Mouse (Mus musculus): Measurements from ENCODE around the gene Arih1. TPM values are rescaled to one million over a fixed set of nuclear protein-coding genes. Genes with fewer than 3 reads are reported as not detected.

Gene Arih1
- polyA plus RNA-seq, 1 experiment from 2014 or later, result 18.3 TPM

DNA sequence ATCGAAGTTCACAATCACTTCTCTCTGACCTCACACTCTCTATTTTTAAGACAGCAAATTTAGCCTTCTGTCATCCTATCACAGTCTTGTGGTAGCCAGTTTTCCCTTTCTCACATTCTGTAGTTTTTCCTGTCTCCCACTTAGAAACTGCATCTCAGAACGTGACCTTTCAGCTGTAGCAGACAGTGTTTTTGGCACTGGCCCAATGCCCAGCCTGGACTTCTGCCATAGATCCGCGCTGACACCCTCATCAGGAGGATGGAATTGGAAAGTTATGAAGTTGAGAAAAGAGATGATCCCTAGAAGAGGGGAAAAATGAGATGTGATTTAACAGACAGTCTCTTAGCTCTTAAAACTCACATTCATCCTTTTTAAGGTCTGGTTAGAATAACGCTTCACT lies 32.6 kb upstream of the Arih1 start:
- Histone ChIP-seq H3K36me3 (ENCODE audit: control insufficient read depth, insufficient read depth, low read length) (no peaks in the 10 kb centered on the region), H3K4me2 (replicated peaks; ENCODE audit: low read depth, low read length) (no peak overlapping the region), H3K4me1 (ENCODE audit: control insufficient read depth, insufficient read depth, low read length) (no peaks in the 10 kb centered on the region), H3K27me3 (ENCODE audit: control insufficient read depth, insufficient read depth, low read length) (no peaks in the 10 kb centered on the region), H3K9me3 (ENCODE audit: control insufficient read depth, low read length) (no peaks in the 10 kb centered on the region), H3K27ac (ENCODE audit: low read depth, low read length) (no peak overlapping the region), H3K4me3 (ENCODE audit: low read length) (no peak overlapping the region), H3K9ac (ENCODE audit: low read depth, low read length) (no peak overlapping the region)
- WGBS, result 76% methylated on average over 5 of the region's 5 CpGs
- ATAC-seq (ENCODE audit: low FRiP score, low TSS enrichment), result no peak

DNA sequence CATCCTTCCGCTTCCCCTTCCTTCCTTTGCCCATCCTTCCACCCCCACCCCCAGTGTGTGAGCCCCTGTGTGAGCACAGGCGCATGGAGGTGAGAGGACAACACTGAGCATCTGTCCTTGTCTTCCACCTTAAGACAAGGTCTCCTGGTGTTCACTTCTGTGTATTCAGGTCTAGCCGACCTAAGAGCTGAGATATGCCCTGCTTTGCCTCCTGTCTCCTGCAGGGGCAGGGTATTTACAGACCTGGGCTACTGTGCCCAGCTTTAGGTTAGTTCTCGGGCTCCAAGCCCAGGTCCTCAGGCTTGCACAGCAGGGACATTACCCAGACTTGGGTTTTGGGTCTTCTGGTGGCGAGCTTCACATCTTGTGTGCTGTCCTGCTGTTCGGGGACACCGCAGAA lies 30.7 kb upstream of the Arih1 start:
- H3K4me2 ChIP-seq (replicated peaks; ENCODE audit: low read depth, low read length), result no peak overlapping the region
- H3K4me3 ChIP-seq (ENCODE audit: low read length), result no peak overlapping the region
- H3K4me1 ChIP-seq (ENCODE audit: control insufficient read depth, insufficient read depth, low read length), result no peaks in the 10 kb centered on the region
- H3K9ac ChIP-seq (ENCODE audit: low read depth, low read length), result no peak overlapping the region
- H3K27me3 ChIP-seq (ENCODE audit: control insufficient read depth, insufficient read depth, low read length), result no peaks in the 10 kb centered on the region
- H3K36me3 ChIP-seq (ENCODE audit: control insufficient read depth, insufficient read depth, low read length), result no peaks in the 10 kb centered on the region
- H3K9me3 ChIP-seq (ENCODE audit: control insufficient read depth, low read length), result no peaks in the 10 kb centered on the region
- H3K27ac ChIP-seq (ENCODE audit: low read depth, low read length), result no peak overlapping the region
- 45% methylated on average over 7 of the region's 7 CpGs for WGBS
- ATAC-seq (ENCODE audit: low FRiP score, low TSS enrichment), result no peak

DNA sequence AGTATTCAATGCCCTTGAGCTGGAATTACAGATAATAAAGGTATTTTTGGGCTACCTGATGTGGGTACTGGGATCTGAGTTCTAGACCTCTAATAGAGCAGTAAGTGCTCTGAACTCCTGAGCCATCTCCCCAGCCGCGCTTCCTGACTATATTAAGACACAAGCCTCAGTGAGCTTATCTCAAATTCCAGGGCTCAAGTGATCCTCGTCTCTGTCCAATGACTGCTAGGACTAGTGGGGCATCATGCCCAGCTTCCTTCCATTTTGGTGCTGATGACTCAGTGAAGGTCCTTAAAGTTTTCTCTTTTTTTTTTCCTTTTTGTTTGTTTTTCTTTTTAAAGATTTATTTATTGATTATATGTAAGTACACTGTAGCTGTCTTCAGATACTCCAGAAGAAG lies 28.7 kb upstream of the Arih1 start:
- no peak for ATAC-seq (ENCODE audit: low FRiP score, low TSS enrichment)
- Histone ChIP-seq H3K9ac (ENCODE audit: low read depth, low read length) (no peak overlapping the region), H3K36me3 (ENCODE audit: control insufficient read depth, insufficient read depth, low read length) (no peaks in the 10 kb centered on the region), H3K9me3 (ENCODE audit: control insufficient read depth, low read length) (no peaks in the 10 kb centered on the region), H3K4me3 (ENCODE audit: low read length) (no peak overlapping the region), H3K4me1 (ENCODE audit: control insufficient read depth, insufficient read depth, low read length) (no peaks in the 10 kb centered on the region), H3K27ac (ENCODE audit: low read depth, low read length) (no peak overlapping the region), H3K27me3 (ENCODE audit: control insufficient read depth, insufficient read depth, low read length) (no peaks in the 10 kb centered on the region), H3K4me2 (replicated peaks; ENCODE audit: low read depth, low read length) (no peak overlapping the region)
- WGBS, result 68% methylated on average over 3 of the region's 3 CpGs

DNA sequence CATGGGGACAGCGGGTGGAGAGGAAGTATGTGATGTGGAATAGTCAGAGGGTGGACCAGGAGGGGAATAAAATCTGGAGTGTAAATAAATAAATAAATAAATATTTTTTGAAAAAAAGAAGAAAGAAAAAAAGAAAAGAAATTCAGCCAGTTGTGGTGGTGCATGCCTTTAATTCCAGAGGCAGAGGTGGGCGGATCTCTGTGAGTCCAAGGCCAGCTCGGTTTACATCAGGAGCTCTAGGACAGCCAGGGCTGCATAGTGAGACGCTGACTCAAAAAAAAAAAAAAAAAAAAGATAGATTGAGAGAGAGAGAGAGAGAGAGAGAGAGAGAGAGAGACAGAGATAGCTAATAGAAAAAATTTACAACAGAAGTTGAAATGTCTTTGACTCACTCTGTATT lies 26.0 kb upstream of the Arih1 start:
- Histone ChIP-seq H3K4me1 (ENCODE audit: control insufficient read depth, insufficient read depth, low read length) (no peaks in the 10 kb centered on the region), H3K36me3 (ENCODE audit: control insufficient read depth, insufficient read depth, low read length) (no peaks in the 10 kb centered on the region), H3K9ac (ENCODE audit: low read depth, low read length) (no peak overlapping the region), H3K4me3 (ENCODE audit: low read length) (no peak overlapping the region), H3K27ac (ENCODE audit: low read depth, low read length) (no peak overlapping the region), H3K4me2 (replicated peaks; ENCODE audit: low read depth, low read length) (no peak overlapping the region), H3K9me3 (ENCODE audit: control insufficient read depth, low read length) (no peaks in the 10 kb centered on the region), H3K27me3 (ENCODE audit: control insufficient read depth, insufficient read depth, low read length) (no peaks in the 10 kb centered on the region)
- WGBS, result 34% methylated on average over 4 of the region's 4 CpGs
- no peak for ATAC-seq (ENCODE audit: low FRiP score, low TSS enrichment)

DNA sequence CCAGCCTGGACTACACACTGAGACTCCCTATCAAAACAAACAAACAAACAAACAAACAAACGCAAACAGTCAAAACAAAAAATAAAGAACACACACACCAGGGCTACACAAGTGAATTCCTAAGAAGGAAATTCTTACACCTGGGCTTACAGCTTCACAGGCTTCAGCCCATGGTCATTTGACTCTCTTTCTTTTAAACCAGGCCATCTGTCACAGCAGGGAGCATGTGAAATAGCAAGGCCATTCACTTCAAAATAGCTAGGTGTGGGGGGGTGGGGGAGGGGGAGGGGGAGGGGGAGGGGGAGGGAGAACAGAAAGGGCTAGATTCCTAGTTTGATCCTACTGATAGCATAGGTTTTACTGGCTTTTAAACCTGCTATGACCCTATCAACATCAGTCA lies 21.7 kb upstream of the Arih1 start:
- Histone ChIP-seq H3K27ac (ENCODE audit: low read depth, low read length) (no peak overlapping the region), H3K4me2 (replicated peaks; ENCODE audit: low read depth, low read length) (no peak overlapping the region), H3K4me1 (ENCODE audit: control insufficient read depth, insufficient read depth, low read length) (no peaks in the 10 kb centered on the region), H3K27me3 (ENCODE audit: control insufficient read depth, insufficient read depth, low read length) (no peaks in the 10 kb centered on the region), H3K4me3 (ENCODE audit: low read length) (no peak overlapping the region), H3K36me3 (ENCODE audit: control insufficient read depth, insufficient read depth, low read length) (no peaks in the 10 kb centered on the region), H3K9me3 (ENCODE audit: control insufficient read depth, low read length) (no peaks in the 10 kb centered on the region), H3K9ac (ENCODE audit: low read depth, low read length) (no peak overlapping the region)
- WGBS, result 36% methylated on average over 1 of the region's 1 CpGs
- ATAC-seq (ENCODE audit: low FRiP score, low TSS enrichment), result no peak

DNA sequence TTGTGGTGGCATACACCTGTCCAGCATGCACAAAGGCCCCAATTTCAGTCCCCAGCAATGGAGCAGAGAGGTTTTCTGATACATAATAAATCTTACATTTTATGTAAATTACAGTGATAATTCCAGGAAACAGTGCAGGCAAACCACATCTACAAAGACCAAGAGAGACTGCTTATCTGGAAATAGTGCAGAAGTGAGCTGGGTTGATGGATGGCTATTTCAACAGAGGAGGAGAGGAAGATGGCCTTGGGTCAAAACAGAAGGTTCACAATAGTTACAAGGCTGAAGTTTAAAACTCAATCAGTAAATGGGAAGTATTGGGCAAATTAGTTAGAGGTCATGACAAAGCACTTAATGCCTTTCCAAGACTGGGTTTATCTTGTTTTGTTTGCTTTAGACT lies 913 bp upstream of the Arih1 start:
- no peak for ATAC-seq (ENCODE audit: low FRiP score, low TSS enrichment)
- Histone ChIP-seq H3K9me3 (ENCODE audit: control insufficient read depth, low read length) (no peaks in the 10 kb centered on the region), H3K4me2 (replicated peaks; ENCODE audit: low read depth, low read length) (peak overlapping the region; percentile 73), H3K4me1 (ENCODE audit: control insufficient read depth, insufficient read depth, low read length) (0 out of 2 replicates have a peak, but pooled peaks cover 4% of the 10 kb centered on the region), H3K9ac (ENCODE audit: low read depth, low read length) (peak overlapping the region; percentile 94; the same call in 1 of the 2 replicates), H3K27ac (ENCODE audit: low read depth, low read length) (peak overlapping the region; percentile 97), H3K36me3 (ENCODE audit: control insufficient read depth, insufficient read depth, low read length) (no peaks in the 10 kb centered on the region), H3K27me3 (ENCODE audit: control insufficient read depth, insufficient read depth, low read length) (no peaks in the 10 kb centered on the region), H3K4me3 (ENCODE audit: low read length) (peak overlapping the region; percentile 98)

DNA sequence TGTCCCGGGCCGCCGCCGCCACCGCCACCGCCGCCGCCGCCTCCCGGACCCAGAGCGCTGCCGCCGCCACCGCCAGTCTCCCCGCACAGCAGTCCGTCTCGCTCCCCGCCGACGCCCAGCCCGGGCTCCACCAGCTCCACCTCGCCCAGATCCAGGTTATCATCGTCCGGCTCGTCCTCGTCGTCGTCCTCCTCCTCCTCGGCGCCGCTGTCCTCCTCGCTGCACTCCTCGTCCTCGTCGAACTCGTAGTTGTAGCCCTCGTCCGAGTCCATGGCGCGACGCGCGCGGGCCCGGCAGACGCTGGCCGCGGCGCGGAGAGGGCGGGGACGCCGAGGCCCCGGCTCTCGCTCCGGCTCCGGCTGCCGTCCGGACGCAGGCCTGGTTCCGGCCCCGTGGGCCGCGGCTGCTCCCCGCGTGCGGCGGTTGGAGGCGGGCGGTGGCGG lies 321 bp downstream of the Arih1 start:
- Histone ChIP-seq H3K9ac (ENCODE audit: low read depth, low read length) (peak overlapping the region; percentile 94), H3K4me2 (replicated peaks; ENCODE audit: low read depth, low read length) (peak overlapping the region; percentile 91)

DNA sequence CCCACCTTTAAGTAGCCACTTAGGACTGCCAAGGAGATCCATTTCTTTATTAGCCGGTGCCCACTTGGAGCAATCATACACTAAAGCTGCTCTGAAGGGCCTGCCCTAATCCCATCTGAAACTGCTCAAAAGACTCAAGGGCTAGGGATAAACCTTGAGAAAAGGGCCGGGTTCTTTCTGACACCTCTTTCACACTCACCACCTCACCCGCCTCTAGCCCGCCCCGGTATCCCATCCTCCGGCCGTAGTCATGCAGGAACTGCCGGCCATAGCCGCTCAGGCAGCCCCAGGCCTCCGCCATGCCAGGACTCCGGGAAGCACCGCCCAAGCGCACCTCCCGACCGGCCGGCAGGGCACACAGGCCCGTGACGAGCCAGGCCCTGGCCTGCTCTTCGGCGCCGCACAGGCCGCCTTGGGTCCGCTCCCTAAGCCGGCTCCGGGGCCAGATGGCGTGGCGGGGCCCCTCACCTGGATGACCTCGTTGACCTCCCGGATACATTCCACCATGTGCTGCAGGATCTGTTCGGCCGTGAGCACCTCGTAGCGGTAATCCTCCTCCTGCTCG lies 825 bp downstream of the Arih1 start:
- H3K27ac ChIP-seq (ENCODE audit: low read depth, low read length), result peak overlapping the region; percentile 97
- 0 out of 2 replicates have a peak, but pooled peaks cover 4% of the 10 kb centered on the region for H3K4me1 ChIP-seq (ENCODE audit: control insufficient read depth, insufficient read depth, low read length)
- H3K9ac ChIP-seq (ENCODE audit: low read depth, low read length), result peak overlapping the region; percentile 94
- under 1% methylated on average over 29 of the region's 34 CpGs for WGBS
- no peaks in the 10 kb centered on the region for H3K9me3 ChIP-seq (ENCODE audit: control insufficient read depth, low read length)
- peak overlapping the region; percentile 91 for H3K4me2 ChIP-seq (replicated peaks; ENCODE audit: low read depth, low read length)
- peak overlapping the region; percentile 98 for H3K4me3 ChIP-seq (ENCODE audit: low read length)
- H3K36me3 ChIP-seq (ENCODE audit: control insufficient read depth, insufficient read depth, low read length), result no peaks in the 10 kb centered on the region
- ATAC-seq (ENCODE audit: low FRiP score, low TSS enrichment), result peak; percentile 60
- H3K27me3 ChIP-seq (ENCODE audit: control insufficient read depth, insufficient read depth, low read length), result no peaks in the 10 kb centered on the region

More for the DNA sequence above, 321 bp downstream of the Arih1 start:
- Histone ChIP-seq H3K4me3 (ENCODE audit: low read length) (peak overlapping the region; percentile 98), H3K4me1 (ENCODE audit: control insufficient read depth, insufficient read depth, low read length) (0 out of 2 replicates have a peak, but pooled peaks cover 4% of the 10 kb centered on the region), H3K9me3 (ENCODE audit: control insufficient read depth, low read length) (no peaks in the 10 kb centered on the region), H3K36me3 (ENCODE audit: control insufficient read depth, insufficient read depth, low read length) (no peaks in the 10 kb centered on the region), H3K27ac (ENCODE audit: low read depth, low read length) (peak overlapping the region; percentile 97), H3K27me3 (ENCODE audit: control insufficient read depth, insufficient read depth, low read length) (no peaks in the 10 kb centered on the region)
- ATAC-seq (ENCODE audit: low FRiP score, low TSS enrichment), result peak; percentile 77
- WGBS, result 0% methylated on average over 48 of the region's 71 CpGs

DNA sequence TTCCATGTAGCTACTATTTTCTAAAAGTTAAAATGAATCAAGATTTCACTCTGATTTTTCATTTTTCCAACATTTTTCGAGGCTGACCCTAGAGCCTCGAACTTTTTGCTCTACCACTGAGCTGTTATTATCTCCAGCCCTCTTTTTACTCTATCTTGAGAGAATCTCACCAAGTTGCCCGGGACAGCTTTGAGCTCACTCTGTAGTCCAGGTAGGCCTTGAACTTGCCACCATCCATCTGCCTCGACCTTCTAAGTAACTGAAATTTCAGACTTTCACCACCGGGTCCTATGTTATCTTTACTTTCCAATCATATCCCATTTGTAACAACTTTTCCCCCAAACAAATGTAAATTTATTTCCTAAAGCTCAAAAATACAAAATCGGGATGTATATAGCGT lies 1.7 kb downstream of the Arih1 start:
- no peak overlapping the region for H3K27ac ChIP-seq (ENCODE audit: low read depth, low read length)
- peak overlapping the region; percentile 91 for H3K4me2 ChIP-seq (replicated peaks; ENCODE audit: low read depth, low read length)
- H3K9me3 ChIP-seq (ENCODE audit: control insufficient read depth, low read length), result no peaks in the 10 kb centered on the region
- 12% methylated on average over 7 of the region's 7 CpGs for WGBS
- H3K36me3 ChIP-seq (ENCODE audit: control insufficient read depth, insufficient read depth, low read length), result no peaks in the 10 kb centered on the region
- peak overlapping the region; percentile 98 for H3K4me3 ChIP-seq (ENCODE audit: low read length)
- H3K9ac ChIP-seq (ENCODE audit: low read depth, low read length), result peak overlapping the region; percentile 94
- 0 out of 2 replicates have a peak, but pooled peaks cover 4% of the 10 kb centered on the region for H3K4me1 ChIP-seq (ENCODE audit: control insufficient read depth, insufficient read depth, low read length)
- ATAC-seq (ENCODE audit: low FRiP score, low TSS enrichment), result no peak
- H3K27me3 ChIP-seq (ENCODE audit: control insufficient read depth, insufficient read depth, low read length), result no peaks in the 10 kb centered on the region

All from kidney, embryonic 14.5 days (tissue).